Mouse (Mus musculus) E14TG2a.4 (cell line): Measurements from ENCODE around the gene Trappc3.

Experiments
- CTCF ChIP-seq: conservative IDR thresholded peaks from 2 replicates; pipeline ENCODE4 v1.5.1; 2014; ENCODE audit warnings: low read length
- NANOG ChIP-seq: IDR thresholded peaks from 2 replicates; pipeline ENCODE4 v1.6.1; 2014; ENCODE audit warnings: borderline replicate concordance, low read length, mixed read lengths
- POU5F1 ChIP-seq: IDR thresholded peaks from 2 replicates; pipeline ENCODE4 v1.6.1; 2014; ENCODE audit warnings: low read length, borderline replicate concordance

DNA sequence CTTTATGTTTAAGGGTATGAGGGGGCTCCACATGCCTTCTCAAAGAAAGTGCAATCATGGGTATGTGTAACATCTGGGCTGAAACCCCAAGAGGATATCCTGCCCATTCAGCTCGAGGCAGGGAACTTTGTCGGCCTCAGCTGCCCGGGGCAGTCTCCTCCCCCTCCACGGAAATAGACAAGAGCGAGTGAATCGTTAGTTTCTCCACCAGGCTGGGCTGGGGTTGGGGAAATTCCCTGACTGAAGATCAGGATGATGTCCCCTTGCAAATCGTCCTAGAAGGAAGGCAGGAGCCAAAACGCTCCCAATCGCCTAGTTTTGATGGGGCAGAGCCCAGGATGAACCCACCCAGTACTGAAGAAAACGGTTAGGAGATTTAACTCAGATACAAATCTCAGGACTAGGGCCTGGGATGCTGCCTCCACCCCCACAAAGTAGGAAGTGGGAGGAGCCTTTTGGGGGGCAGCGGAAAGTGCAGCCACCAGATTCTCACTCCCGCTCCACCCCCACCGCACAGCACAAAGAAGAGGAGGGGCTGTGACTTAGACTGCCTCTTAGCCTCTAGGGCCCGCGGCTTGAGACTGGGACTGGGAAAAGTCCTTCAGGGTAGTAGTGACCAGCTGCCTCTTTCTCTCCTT is 2.5 kb upstream of the Trappc3 start:
- no peak for TF ChIP-seq CTCF
- no peak for TF ChIP-seq POU5F1
- TF ChIP-seq NANOG, result no peak
